Mouse (Mus musculus): ENCODE results near the gene Sgms2. TPM values are rescaled to one million over a fixed set of nuclear protein-coding genes. Genes with fewer than 3 reads are reported as not detected.
"Not testable (repeated sequence)": the region's sequence is repeated elsewhere in the genome, so short reads cannot be mapped to it uniquely, and the experiment has no call there.

Sgms2 gene
- total RNA-seq, 2 experiments from 2014 or later: 3.9 to 4.2 TPM

DNA sequence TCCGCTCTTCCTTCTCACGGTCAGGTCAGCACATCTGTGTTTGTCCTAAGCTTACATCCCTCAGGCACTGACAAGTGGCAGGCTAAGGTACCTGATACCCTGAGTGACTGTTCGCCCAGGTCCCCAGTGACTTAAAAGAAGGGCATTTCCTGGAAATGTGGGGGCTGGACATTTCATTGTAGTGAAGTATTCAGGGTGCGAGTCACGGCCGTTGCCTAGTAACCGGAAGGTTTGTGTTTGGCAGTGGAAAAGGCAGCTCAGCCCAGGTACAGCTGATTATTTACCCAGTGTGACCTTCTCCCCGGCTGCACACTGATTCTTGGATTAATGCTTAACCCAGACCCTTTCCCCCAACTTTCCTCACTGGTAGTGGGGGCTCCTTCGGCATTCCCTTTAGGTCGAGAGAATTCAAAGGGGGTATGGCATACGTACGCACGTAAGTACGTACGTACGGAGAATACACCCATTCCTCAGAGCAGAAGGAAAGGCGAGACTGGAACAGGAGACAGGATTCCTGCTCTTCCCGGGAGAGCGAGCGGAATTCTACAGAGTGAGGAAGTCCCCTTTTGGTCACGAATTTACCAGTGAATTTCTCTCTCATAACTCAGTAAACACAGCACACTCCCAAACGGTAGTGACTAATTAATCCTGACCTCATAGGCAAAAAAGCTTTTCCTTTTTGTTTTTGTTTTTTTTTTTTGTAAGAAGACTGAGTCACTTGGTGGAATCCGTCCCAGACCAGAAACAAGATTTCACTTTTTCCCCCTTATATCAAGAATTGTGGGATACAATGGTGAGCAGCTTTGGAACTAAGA lies 126.4 kb downstream of the Sgms2 start:
- ATAC-seq (replicated peaks; ENCODE audit: low FRiP score, poor library complexity, severe bottlenecking): no peak

- ATAC-seq (replicated peaks; ENCODE audit: low FRiP score, poor library complexity, severe bottlenecking): no peak
Observed at GRCm38 (mm10) chr3:131364194-131364593, 127.0 kb downstream of the Sgms2 start.

- ATAC-seq (replicated peaks; ENCODE audit: low FRiP score, poor library complexity, severe bottlenecking): no peak
Observed at GRCm38 (mm10) chr3:131363602-131364001, 127.6 kb downstream of the Sgms2 start.

GRCm38 (mm10) chr3:131361960-131362359 lies 129.3 kb downstream of the Sgms2 start:
- ATAC-seq (replicated peaks; ENCODE audit: low FRiP score, poor library complexity, severe bottlenecking): no peak

- no peak for ATAC-seq (replicated peaks; ENCODE audit: low FRiP score, poor library complexity, severe bottlenecking)
Observed at GRCm38 (mm10) chr3:131359011-131359410, 132.2 kb downstream of the Sgms2 start.

GRCm38 (mm10) chr3:131358205-131358604 lies 133.0 kb downstream of the Sgms2 start:
- no peak for ATAC-seq (replicated peaks; ENCODE audit: low FRiP score, poor library complexity, severe bottlenecking)

DNA sequence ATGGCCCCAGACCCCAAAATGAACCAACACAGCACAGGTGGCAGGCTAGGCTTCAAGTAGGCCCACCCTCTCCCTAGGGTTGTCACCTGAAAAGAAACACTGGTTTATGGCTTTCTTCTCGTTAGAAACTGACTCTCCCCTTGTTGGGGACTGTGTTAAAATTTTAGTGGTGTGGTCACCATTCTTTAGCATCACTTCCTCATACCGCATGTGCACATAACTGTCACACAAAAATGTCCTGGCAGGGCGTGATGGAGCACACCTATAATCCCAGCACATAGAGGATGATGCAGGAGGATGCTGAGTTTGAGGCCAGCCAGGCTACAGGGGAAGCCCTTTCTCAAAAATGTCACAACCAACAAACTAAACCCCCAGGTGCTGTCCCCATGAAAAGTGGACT lies 133.6 kb downstream of the Sgms2 start:
- no peak for ATAC-seq (replicated peaks; ENCODE audit: low FRiP score, poor library complexity, severe bottlenecking)

GRCm38 (mm10) chr3:131356026-131356425 lies 135.2 kb downstream of the Sgms2 start:
- ATAC-seq (replicated peaks; ENCODE audit: low FRiP score, poor library complexity, severe bottlenecking): no peak

DNA sequence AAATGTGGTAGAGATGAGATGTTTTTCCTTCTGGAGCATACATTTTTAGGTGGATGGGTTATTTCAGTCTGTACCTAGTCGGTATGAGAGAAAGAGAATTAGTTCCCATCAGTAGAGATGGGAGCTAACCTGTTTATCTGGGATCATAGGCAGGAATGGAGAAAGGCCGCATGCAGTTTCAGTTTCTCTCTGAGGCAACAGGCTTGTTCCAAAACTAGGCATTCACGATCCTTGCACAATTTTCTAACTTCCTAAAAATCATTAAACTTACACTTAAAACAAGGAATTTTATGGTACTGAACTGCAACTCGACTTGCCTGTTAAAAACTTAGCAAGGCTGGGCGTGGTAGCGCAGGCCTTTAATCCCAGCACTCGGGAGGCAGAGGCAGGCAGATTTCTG lies 140.7 kb downstream of the Sgms2 start:
- no peak for ATAC-seq (replicated peaks; ENCODE audit: low FRiP score, poor library complexity, severe bottlenecking)

DNA sequence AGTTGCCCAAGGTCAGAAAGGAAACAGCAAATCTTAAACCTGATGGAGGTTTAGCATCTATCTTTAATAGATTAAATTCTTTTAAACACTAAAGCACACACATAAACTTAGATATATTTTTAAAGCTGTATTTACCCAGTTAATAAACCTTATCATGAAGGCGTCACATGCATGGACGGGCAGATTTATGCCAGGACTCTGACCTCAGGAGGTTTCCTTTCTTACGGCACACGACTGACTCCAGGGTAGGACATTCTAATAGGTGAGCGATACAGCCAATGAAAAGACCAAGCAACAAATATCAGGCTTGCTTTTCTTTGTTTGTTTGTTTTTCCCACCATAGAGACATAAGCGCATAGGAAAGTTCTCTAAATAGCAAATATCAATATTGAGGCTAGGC lies 142.2 kb downstream of the Sgms2 start:
- no peak for ATAC-seq (replicated peaks; ENCODE audit: low FRiP score, poor library complexity, severe bottlenecking)

DNA sequence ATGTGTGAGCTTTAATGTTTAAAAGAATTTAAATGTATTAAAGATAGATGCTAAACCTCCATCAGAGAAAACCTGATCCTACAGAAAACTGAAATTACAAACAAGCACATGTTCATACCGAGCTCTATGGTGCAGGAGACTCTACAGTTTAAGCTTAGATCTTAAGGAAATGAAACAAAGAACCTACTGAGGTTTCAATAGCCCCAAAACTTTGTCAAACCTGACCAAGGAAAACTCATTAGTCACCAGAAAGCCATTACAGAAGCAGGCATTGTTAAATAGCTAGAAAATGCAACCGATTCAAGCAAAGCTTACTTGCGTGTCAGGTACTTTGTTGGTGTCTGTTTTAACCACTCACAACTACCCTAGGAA lies 142.6 kb downstream of the Sgms2 start:
- ATAC-seq (replicated peaks; ENCODE audit: low FRiP score, poor library complexity, severe bottlenecking): no peak

DNA sequence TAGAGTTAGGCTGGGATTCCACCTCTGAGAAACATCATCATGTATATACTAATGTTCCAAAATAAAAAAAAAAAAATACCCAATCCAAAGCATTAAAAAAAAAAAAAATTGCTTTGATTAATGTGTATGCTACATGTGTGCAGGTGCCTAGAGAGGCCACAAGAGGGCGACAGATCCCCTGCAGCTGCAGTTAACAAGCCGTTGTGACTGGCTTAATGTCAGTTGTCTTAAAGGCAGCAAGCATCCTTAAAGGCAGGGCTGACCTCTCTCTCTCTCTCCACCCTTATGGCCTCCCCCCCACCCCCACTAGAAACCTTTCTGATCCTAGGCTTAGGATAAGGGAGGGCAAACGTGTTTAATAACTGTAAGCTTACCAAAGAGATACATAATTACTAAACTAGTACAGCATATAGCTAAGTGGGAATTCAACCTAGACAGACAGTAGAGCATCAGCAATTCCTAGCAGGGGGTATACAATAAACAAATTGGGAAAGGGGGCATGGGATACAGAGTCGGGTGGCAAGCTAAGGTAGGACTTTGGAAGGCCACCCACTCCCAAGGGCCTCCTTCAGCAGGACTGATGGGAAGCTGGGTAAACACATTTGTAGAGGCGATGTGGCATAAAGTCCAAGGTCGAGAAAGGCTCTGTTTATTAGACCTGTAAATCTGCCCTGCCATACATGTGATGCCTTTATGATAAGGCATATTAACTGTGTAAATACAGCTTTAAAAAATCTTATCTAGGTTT lies 143.2 kb downstream of the Sgms2 start:
- no peak for ATAC-seq (replicated peaks; ENCODE audit: low FRiP score, poor library complexity, severe bottlenecking)

- ATAC-seq (replicated peaks; ENCODE audit: low FRiP score, poor library complexity, severe bottlenecking): no peak
Observed at GRCm38 (mm10) chr3:131345903-131346302, 145.3 kb downstream of the Sgms2 start.

GRCm38 (mm10) chr3:131343311-131343710 lies 147.9 kb downstream of the Sgms2 start:
- no peak for ATAC-seq (replicated peaks; ENCODE audit: low FRiP score, poor library complexity, severe bottlenecking)

- ATAC-seq (replicated peaks; ENCODE audit: low FRiP score, poor library complexity, severe bottlenecking): no peak
Observed at GRCm38 (mm10) chr3:131340885-131341284, 150.3 kb downstream of the Sgms2 start.

- no peak for ATAC-seq (replicated peaks; ENCODE audit: low FRiP score, poor library complexity, severe bottlenecking)
Observed at GRCm38 (mm10) chr3:131339280-131339679, 151.9 kb downstream of the Sgms2 start.

- ATAC-seq (replicated peaks; ENCODE audit: low FRiP score, poor library complexity, severe bottlenecking): not testable (repeated sequence)
Observed at GRCm38 (mm10) chr3:131337749-131338148, 153.5 kb downstream of the Sgms2 start.

- no peak for ATAC-seq (replicated peaks; ENCODE audit: low FRiP score, poor library complexity, severe bottlenecking)
Observed at GRCm38 (mm10) chr3:131336629-131337028, 154.6 kb downstream of the Sgms2 start.

DNA sequence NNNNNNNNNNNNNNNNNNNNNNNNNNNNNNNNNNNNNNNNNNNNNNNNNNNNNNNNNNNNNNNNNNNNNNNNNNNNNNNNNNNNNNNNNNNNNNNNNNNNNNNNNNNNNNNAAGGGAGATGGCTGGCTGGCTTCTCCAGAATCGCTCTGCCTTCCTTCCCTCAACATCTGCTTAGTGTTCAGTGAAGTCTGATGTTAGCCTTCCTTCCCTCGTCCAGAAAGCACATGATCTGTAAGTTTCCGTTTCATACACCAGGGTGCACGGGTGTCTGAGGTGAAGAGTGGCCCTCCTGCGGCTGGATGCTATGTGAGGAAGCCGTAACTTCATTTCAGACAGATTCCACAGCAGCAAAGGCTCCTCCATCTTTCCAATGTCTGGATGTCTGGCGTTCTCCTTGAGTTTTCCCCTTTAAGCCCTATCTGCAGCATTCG lies 156.1 kb downstream of the Sgms2 start:
- ATAC-seq (replicated peaks; ENCODE audit: low FRiP score, poor library complexity, severe bottlenecking): no peak

DNA sequence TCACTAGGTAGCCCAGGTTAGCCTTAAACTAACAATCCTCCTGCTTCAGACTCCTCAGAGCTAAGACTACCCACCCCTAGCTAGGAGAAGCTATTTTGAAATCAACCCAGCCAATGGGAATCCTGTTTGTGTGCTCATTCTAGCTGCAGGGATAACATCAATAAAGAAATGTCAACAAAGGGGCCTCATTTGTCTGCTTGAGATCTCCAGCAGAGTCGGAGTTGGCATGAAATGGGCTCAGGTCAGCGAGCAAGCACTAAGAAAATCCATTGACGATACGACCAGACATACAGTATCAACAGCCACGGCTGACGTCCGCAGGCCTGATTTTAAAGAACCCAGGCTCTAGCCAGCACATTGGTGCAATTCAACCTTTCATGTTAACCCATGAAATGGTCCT lies 164.0 kb downstream of the Sgms2 start:
- ATAC-seq (replicated peaks; ENCODE audit: low FRiP score, poor library complexity, severe bottlenecking): no peak

- no peak for ATAC-seq (replicated peaks; ENCODE audit: low FRiP score, poor library complexity, severe bottlenecking)
Observed at GRCm38 (mm10) chr3:131326637-131327036, 164.6 kb downstream of the Sgms2 start.

Measured in erythroid progenitor cell, adult 5-6 weeks (primary cell).